Mouse (Mus musculus) cortical plate, adult 2 months (tissue): ENCODE results near the gene Stx5a.
A peak's percentile ranks its signal among the peaks of the same experiment; 100 is the strongest.

Experiments
- CTCF ChIP-seq: fragments of 200-500 bp; IDR thresholded peaks from 2 replicates; pipeline ENCODE4 v1.5.1; 2011; ENCODE audit warnings: mild to moderate bottlenecking, control low read depth, low read length; ENCODE audit not compliant: insufficient read depth; ENCODE audit errors: extremely low read depth
- POLR2A ChIP-seq: fragments of 200-500 bp; IDR thresholded peaks from 2 replicates; pipeline ENCODE4 v1.6.1; 2011; ENCODE audit warnings: mild to moderate bottlenecking, low read length, control low read depth; ENCODE audit not compliant: insufficient read depth; ENCODE audit errors: extremely low read depth

GRCm38 (mm10) chr19:8695330-8695729 is 45.9 kb upstream of the Stx5a start:
- TF ChIP-seq CTCF, result 0 out of 2 replicates have a peak, but pooled peaks have one; percentile 25
- no peak for TF ChIP-seq POLR2A
